Mouse (Mus musculus): ENCODE results near the gene Ano5.

Gene Ano5

DNA sequence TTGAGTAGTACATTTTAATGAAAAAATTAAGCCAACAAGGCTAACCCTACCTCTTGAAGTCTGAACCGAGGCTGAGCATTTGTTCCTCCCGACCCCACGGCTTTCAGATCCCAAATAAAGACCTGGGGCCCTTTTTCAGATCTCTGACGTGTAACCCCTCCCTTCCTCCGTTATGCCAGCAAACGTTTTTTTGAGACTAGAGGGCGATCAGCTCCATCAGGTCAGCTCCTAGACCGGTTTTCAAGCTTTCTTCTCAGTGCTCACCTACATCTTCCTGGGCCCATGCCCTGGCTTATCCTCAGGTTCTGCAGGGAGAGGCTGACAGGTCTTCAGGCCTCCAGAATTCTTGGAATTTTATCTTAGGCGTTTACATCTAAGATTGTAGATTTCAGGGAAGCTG, 116.8 kb downstream of the Ano5 start:
- ATAC-seq (ENCODE audit: insufficient number of reproducible peaks, low FRiP score, low TSS enrichment) = no peak

DNA sequence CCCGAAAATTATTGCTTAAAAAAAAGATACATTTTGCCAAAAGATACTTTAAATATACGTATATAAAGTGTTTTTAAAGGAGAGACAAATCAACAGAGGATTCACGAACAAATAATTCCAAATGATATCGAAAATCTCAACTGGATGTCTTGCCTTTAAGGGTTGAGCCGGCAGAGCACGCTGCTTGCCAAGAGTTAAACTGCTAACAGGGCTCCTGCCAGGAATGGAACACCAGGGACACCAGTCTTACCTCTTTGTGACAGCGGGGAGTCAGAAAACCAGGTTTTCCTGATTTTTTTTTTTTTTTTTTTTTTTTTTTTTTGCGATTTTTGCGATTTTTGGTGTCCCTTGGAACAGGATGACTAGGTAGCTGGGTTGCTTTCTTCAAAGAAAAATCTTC, 117.5 kb downstream of the Ano5 start:
- ATAC-seq (ENCODE audit: insufficient number of reproducible peaks, low FRiP score, low TSS enrichment) = no peak

DNA sequence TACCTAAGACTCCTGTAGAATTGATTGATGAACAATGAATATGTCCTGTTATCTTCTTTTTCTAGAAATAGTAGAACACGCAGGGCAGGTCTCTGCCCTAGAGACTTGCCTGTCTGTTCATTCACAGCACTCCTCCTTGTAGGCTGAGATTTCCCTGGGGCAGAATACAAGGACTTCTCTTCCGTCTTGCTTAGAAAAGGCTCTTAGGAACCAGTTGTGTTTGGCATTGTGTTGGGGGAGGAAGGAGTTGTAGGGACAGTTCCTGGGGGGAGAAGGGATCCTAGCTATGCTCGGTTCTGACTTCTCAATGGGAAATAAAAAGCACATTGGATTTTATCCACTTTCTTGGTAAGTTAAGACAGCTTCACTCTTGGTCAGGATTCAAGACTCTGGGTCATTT, 118.4 kb downstream of the Ano5 start:
- ATAC-seq (ENCODE audit: insufficient number of reproducible peaks, low FRiP score, low TSS enrichment) = no peak

DNA sequence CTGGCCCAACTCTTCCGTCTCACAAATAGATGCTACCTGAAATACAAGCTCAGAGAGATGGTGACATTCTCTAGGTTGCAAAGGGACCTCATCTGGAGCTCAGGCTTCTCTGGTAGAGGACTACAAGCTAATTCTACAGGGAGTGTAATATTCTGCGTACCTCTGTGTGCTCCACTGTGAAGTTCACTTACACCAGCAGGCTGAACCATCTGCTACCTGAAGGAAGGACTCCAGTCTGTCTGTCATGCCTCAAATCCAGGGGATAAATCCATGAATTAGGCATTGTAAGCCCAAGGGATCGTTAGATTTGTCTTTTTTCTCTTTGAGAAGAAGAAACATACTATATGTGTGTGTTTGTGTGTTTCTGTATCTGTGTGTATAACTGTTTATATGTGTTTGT, 120.3 kb downstream of the Ano5 start:
- ATAC-seq (ENCODE audit: insufficient number of reproducible peaks, low FRiP score, low TSS enrichment) = no peak

DNA sequence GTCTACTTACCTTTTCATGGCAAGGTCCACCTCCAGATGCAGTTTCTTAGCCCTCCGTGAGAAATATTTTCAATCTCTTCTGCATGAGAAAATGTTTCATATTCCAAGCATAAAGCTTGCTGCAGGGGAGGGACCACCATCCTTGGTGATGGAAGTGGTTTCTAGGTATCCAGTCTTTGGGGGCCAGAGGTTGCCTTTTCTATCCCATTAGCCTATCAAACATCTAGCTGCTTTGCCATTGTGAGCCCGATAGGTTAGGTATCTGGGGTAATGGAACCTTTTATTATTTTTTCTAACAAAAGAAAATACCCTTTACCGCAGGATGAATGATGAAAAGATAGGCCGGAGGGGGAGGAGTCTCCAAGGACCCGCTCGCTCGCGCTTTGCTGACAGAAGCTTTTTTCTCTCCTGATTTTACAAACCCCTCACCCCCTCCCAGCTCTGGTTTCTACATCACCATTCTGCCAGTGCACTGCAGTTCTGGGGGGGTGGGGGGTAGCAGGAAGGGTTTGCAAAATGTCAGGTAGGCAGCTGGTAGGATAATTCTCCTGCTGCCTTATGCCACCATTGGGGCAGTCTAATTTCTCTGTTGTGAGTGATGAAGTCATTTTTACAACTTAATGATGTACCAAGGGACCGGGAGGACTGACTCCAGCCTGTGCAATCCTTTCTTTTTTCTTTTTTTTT, 121.9 kb downstream of the Ano5 start:
- ATAC-seq (ENCODE audit: insufficient number of reproducible peaks, low FRiP score, low TSS enrichment) = no peak

DNA sequence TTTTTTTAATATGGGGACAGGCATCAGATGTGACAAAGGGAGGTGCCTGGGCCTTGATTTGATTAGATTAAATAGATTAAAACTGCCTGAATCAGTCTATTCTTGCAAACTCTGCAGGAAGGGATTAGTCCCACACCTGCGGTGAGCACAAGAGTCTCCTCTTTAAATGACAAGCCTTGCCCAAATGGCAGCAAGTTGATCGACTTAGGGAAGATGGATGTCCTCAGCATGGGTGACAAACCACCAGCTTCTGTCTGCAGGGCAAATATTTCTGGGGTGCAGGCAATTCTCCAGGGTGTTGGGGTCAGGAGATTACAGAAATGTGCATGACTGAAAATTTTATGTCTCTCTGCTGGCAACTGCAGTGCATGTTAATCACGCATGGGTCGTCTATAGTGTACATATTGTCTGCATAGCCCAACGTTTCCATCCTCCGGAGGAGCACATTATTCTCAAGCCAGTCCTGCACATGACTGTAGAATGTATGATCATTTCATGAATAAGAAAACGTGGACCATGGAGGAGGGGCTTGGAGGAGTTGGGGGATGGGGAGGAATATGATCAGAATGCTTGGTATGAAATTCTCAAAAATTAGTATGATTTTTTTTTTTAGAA, 122.5 kb downstream of the Ano5 start:
- no peak for ATAC-seq (ENCODE audit: insufficient number of reproducible peaks, low FRiP score, low TSS enrichment)
